Mouse (Mus musculus) heart, postnatal 10 days (tissue): ENCODE results near the gene Frs3. TPM values are rescaled to one million over a fixed set of nuclear protein-coding genes. Genes with fewer than 3 reads are reported as not detected.

Experiments
- total RNA-seq, 2 experiments: library from RNA; stranded (reverse); gene quantifications; 2 replicates each; pipeline ENCODE4 v1.2.3; 2021

Gene Frs3
- total RNA-seq, 2 experiments from 2014 or later = 4.0 to 5.1 TPM

Other genes with a start within 250 kb of the Frs3 start
- gene Taf8, start 186.7 kb upstream of the Frs3 start, total RNA-seq = 10 to 100 TPM; 14.0 to 15.5 TPM
- gene Ccnd3, start 184.0 kb upstream of the Frs3 start, total RNA-seq = 100 to 1,000 TPM; 119 to 132 TPM
- 10 to 100 TPM; 17.2 to 19.0 TPM for gene Bysl, start 77.5 kb upstream of the Frs3 start, total RNA-seq
- gene Med20, start 77.4 kb upstream of the Frs3 start, total RNA-seq = 10 to 100 TPM; 21.9 to 23.0 TPM
- 1 to 10 TPM; 3.0 to 3.5 TPM for gene Gm20517, start 77.4 kb upstream of the Frs3 start, total RNA-seq
- gene Usp49, start 58.3 kb upstream of the Frs3 start, total RNA-seq = 1 to 10 TPM; 5.4 to 5.5 TPM
- 100 to 1,000 TPM; 150 to 154 TPM for gene Tomm6, start 644 bp upstream of the Frs3 start, total RNA-seq
- 1 to 10 TPM in 1 of 2 experiments, under 1 TPM in 1; 0.15 to 1.2 TPM for gene Gm21981, start 5.4 kb downstream of the Frs3 start, total RNA-seq
- 1 to 10 TPM; 2.8 to 3.5 TPM for gene Prickle4, start 5.7 kb downstream of the Frs3 start, total RNA-seq
- not detected for gene Pgc, start 37.8 kb downstream of the Frs3 start, total RNA-seq
- 10 to 100 TPM; 48.1 to 51.1 TPM for gene Tfeb, start 48.0 kb downstream of the Frs3 start, total RNA-seq
- gene Mdfi, start 145.7 kb downstream of the Frs3 start, total RNA-seq = 1 to 10 TPM; 6.4 to 8.2 TPM
- 10 to 100 TPM; 12.3 to 15.9 TPM for gene Foxp4, start 235.6 kb downstream of the Frs3 start, total RNA-seq